Mouse (Mus musculus) heart, postnatal 36 days (tissue): ENCODE measurements around the gene Prss36. TPM values are rescaled to one million over a fixed set of nuclear protein-coding genes. Genes with fewer than 3 reads are reported as not detected.

Source experiments
- total RNA-seq, 2 experiments: library from RNA; stranded (reverse); gene quantifications; 2 replicates each; pipeline ENCODE4 v1.2.3; 2021

Prss36 gene
- total RNA-seq, 2 experiments from 2014 or later: 7.9 to 8.1 TPM

Other genes starting within 250 kb of the Prss36 start
- gene Bcl7c, start 237.8 kb downstream of the Prss36 start, total RNA-seq: 10 to 100 TPM; 34.6 to 35.8 TPM
- 1 to 10 TPM; 7.7 to 9.4 TPM for gene Ctf1, start 234.0 kb downstream of the Prss36 start, total RNA-seq
- not detected for gene Ctf2, start 214.6 kb downstream of the Prss36 start, total RNA-seq
- gene Fbxl19, start 202.2 kb downstream of the Prss36 start, total RNA-seq: 1 to 10 TPM; 3.2 to 3.3 TPM
- gene Orai3, start 176.9 kb downstream of the Prss36 start, total RNA-seq: 10 to 100 TPM; 22.1 to 22.6 TPM
- gene Setd1a, start 170.1 kb downstream of the Prss36 start, total RNA-seq: 10 to 100 TPM; 22.2 to 24.0 TPM
- gene Gm49388, start 161.1 kb downstream of the Prss36 start, total RNA-seq: 1 to 10 TPM; 3.3 to 3.9 TPM
- gene Hsd3b7, start 146.1 kb downstream of the Prss36 start, total RNA-seq: 10 to 100 TPM; 12.6 to 13.1 TPM
- gene Stx4a, start 122.4 kb downstream of the Prss36 start, total RNA-seq: 10 to 100 TPM; 63.2 to 72.7 TPM
- gene Stx1b, start 122.2 kb downstream of the Prss36 start, total RNA-seq: 1 to 10 TPM in 1 of 2 experiments, under 1 TPM in 1; 0.53 to 1.1 TPM
- gene Zfp646, start 70.5 kb downstream of the Prss36 start, total RNA-seq: 10 to 100 TPM; 17.2 to 19.3 TPM
- gene Zfp668, start 69.9 kb downstream of the Prss36 start, total RNA-seq: 1 to 10 TPM; 3.9 to 4.3 TPM
- 1 to 10 TPM in 1 of 2 experiments, under 1 TPM in 1; 0.81 to 1.1 TPM for gene Prss53, start 55.8 kb downstream of the Prss36 start, total RNA-seq
- not detected for gene Gm21974, start 51.3 kb downstream of the Prss36 start, total RNA-seq
- gene Vkorc1, start 51.1 kb downstream of the Prss36 start, total RNA-seq: 10 to 100 TPM; 22.1 to 22.6 TPM
- 100 to 1,000 TPM; 113 to 120 TPM for gene Bckdk, start 42.6 kb downstream of the Prss36 start, total RNA-seq
- gene Kat8, start 34.2 kb downstream of the Prss36 start, total RNA-seq: 10 to 100 TPM; 13.8 to 16.1 TPM
- gene Prss8, start 16.6 kb downstream of the Prss36 start, total RNA-seq: not detected
- gene Fus, start 20.7 kb upstream of the Prss36 start, total RNA-seq: 100 to 1,000 TPM; 154 to 216 TPM
- gene Pycard, start 47.1 kb upstream of the Prss36 start, total RNA-seq: 1 to 10 TPM; 7.7 to 9.8 TPM
- gene Trim72, start 57.2 kb upstream of the Prss36 start, total RNA-seq: 100 to 1,000 TPM; 286 to 346 TPM
- gene Itgam, start 115.9 kb upstream of the Prss36 start, total RNA-seq: 1 to 10 TPM; 7.1 to 7.3 TPM
- gene Gm49368, start 116.0 kb upstream of the Prss36 start, total RNA-seq: not detected
- gene Itgax, start 182.8 kb upstream of the Prss36 start, total RNA-seq: under 1 TPM; 0.11 to 0.39 TPM
- 1 to 10 TPM in 1 of 2 experiments, under 1 TPM in 1; 0.36 to 1.2 TPM for gene Itgad, start 207.7 kb upstream of the Prss36 start, total RNA-seq